Mouse (Mus musculus) erythroblast, embryonic 14.5 days (primary cell): Measurements from ENCODE around the gene B430306N03Rik. TPM values are rescaled to one million over a fixed set of nuclear protein-coding genes. Genes with fewer than 3 reads are reported as not detected.
"Not testable (repeated sequence)": the region's sequence is repeated elsewhere in the genome, so short reads cannot be mapped to it uniquely, and the experiment has no call there.

Experiments
- H3K27me3 ChIP-seq: 2 replicates; pipeline ENCODE4 v1.6.1; 2012; ENCODE audit warnings: inconsistent platforms; ENCODE audit not compliant: control insufficient read depth
- H3K36me3 ChIP-seq: 2 replicates; pipeline ENCODE4 v1.6.1; 2012; ENCODE audit warnings: mild to moderate bottlenecking, inconsistent platforms; ENCODE audit not compliant: control insufficient read depth
- H3K4me1 ChIP-seq: 2 replicates; pipeline ENCODE4 v1.6.1; 2012; ENCODE audit warnings: inconsistent platforms; ENCODE audit not compliant: control insufficient read depth
- H3K4me3 ChIP-seq: replicated peaks from 2 replicates; pipeline ENCODE3; 2012; ENCODE audit warnings: moderate library complexity, mild to moderate bottlenecking, inconsistent platforms
- H3K9me3 ChIP-seq: 2 replicates; pipeline ENCODE4 v1.6.1; 2012; ENCODE audit warnings: low read length, inconsistent platforms, mixed read lengths; ENCODE audit not compliant: control insufficient read depth
- GATA1 ChIP-seq: IDR thresholded peaks from 2 replicates; pipeline ENCODE4 v1.6.1; 2012; ENCODE audit warnings: low read length, inconsistent platforms, mixed read lengths
- TAL1 ChIP-seq: IDR thresholded peaks from 3 replicates; pipeline ENCODE4 v1.6.1; 2012; ENCODE audit warnings: low read length, inconsistent platforms, mixed read lengths
- polyA plus RNA-seq: library from polyadenylated mRNA; stranded (reverse); fragments of >175 nt; gene quantifications from 2 replicates; pipeline ENCODE4 v1.2.3, GENCODE M21; 2012

B430306N03Rik gene
- 0.02 TPM in 1 of 2 replicates, not detected in the other for polyA plus RNA-seq

DNA sequence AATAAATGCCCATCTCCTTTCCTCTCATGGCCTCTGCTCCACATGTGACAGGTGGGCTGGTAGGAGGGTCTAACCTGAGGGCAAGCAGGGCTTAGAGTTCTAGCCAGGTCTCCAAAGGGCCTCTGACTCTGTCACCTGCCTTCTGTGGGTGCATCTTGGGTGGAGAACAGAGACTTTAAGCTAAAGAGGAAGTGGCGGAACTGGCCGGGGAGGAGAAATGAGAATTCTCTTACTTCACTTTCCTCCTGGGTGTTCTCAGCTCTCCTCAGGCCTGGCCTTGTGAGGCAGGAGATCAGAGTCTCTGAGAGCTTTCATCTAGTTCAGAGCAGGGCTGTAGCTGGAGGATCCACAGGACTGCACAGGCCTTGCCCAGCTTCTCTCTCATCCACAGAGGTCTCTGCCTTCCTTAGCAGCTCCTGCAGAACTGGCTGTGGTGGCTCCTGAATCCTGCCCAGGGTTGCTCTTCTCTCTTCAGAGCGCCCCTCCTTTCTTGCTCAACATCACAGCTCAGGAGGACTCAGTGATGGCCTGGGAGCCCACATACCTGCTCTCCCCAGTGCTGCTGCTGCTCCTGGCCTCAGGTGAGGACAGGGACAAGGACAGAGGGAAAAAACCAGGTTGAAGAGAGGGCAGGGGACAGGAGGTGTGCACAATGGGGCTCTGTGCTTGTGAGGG, at the start of gene B430306N03Rik:
Gene B430306N03Rik (plus strand): TSS at position 237 of the 675 bp plus-strand sequence.
- not testable (repeated sequence) for H3K27me3 ChIP-seq, H3K4me3 ChIP-seq, H3K9me3 ChIP-seq, H3K4me1 ChIP-seq, H3K36me3 ChIP-seq

DNA sequence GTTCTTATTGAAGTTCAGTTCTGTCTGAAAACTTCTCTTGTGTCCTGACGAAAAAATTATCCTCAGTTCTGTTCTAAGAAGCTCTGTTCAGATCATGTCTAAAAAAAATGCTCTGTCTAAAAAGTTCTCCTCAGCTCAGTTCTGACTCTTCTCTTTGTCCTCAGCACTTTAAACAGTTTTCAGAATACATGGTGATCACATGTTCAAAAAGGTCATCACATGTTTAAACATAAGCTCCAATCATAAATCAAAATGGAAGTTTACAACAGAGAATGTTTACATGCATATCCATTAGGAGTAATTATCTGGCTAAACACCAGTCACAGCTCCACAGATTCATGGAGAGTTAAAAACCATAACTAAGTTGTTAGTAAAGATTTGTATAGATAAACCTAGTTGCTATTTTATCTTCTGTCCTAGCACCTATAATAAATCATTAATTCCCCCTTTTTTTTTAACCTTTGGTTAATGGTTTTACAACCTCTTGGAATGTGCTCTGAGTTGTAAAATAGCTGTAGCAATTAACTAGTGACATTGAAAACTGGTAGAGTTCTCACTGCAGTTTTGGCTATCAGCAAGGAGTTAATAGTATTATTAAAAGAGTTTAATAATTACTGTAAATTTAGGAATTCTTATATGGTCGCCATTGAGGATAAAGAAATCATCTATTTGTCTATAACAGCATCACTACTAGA, 49.2 kb upstream of the B430306N03Rik start:
- H3K9me3 ChIP-seq: no peaks in the 10 kb centered on the region
- TF ChIP-seq TAL1 (no peak), GATA1 (no peak)
- H3K27me3 ChIP-seq: no peaks in the 10 kb centered on the region
- peaks cover 16% of the 10 kb centered on the region for H3K36me3 ChIP-seq
- peaks cover 78% of the 10 kb centered on the region for H3K4me1 ChIP-seq
- no peak overlapping the region for H3K4me3 ChIP-seq

DNA sequence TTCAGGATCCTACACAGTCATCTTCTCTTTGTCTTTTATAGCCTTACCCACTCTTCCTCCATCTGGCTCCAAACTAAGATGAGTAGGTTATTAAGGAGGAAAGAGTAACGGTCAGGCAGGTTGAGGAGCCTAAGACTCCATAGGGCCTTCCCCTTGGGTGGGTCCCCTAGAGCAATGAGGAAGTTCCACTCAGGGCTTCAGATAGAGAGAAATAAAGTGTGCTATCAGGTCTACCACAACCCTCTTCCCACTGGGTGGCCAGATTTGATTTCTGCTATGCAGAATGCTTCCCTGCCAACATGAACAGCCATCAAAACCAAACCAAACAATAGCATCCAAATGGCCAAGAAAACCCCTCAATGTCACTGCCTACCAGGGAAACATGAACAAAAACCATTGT, 48.4 kb upstream of the B430306N03Rik start:
- Histone ChIP-seq H3K36me3 (peaks cover 16% of the 10 kb centered on the region), H3K4me3 (no peak overlapping the region), H3K27me3 (no peaks in the 10 kb centered on the region), H3K9me3 (no peaks in the 10 kb centered on the region; the same call in 1 of the 2 replicates), H3K4me1 (peaks cover 86% of the 10 kb centered on the region)
- TF ChIP-seq GATA1 (no peak), TAL1 (no peak)

DNA sequence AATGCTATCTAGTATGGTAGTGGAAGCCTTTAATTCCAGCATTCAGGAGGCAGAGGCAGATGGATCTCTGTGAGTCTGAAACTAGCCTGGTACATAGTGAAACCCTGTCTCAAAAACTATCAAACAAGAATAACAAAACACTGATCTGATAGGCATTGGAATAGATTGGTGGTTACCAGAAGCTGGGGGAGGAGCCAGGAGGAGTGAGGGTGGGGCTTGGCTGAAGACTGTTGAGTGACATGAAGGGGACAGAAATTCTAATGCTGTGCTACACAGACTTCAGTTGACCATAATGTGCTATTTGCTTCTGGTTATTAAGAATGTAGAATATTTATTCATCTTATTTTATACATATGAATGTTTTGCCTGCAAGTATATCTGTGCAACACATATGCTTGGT, 47.7 kb upstream of the B430306N03Rik start:
- no peaks in the 10 kb centered on the region for H3K27me3 ChIP-seq
- H3K4me3 ChIP-seq: no peak overlapping the region
- peaks cover 4% of the 10 kb centered on the region for H3K9me3 ChIP-seq
- no peak for TF ChIP-seq TAL1
- TF ChIP-seq GATA1: no peak
- H3K36me3 ChIP-seq: peaks cover 20% of the 10 kb centered on the region
- peaks cover 91% of the 10 kb centered on the region for H3K4me1 ChIP-seq

DNA sequence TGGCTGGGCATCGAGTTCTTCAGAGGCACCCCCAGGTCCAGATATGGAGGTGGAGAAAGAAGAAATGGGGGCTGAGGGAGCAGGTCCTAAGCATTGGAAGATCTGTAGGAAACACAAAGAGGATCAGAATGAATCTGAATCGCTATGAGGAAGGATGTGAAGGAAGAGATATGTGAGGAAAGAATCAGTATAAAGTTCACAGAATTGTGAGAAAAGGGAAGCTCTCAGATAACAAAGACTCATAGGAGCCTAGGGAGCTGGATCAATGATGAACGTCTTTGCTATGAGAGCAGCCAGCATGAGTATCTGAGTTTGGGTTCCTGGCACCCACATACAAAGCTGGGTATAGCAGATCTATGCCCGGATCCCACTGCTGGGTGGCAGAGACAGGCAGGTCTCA, 46.1 kb upstream of the B430306N03Rik start:
- peaks cover 5% of the 10 kb centered on the region for H3K9me3 ChIP-seq
- TF ChIP-seq TAL1: no peak
- TF ChIP-seq GATA1: no peak
- H3K36me3 ChIP-seq: peaks cover 16% of the 10 kb centered on the region
- peaks cover 95% of the 10 kb centered on the region for H3K4me1 ChIP-seq
- H3K27me3 ChIP-seq: no peaks in the 10 kb centered on the region
- peak overlapping the region; percentile 62 for H3K4me3 ChIP-seq

DNA sequence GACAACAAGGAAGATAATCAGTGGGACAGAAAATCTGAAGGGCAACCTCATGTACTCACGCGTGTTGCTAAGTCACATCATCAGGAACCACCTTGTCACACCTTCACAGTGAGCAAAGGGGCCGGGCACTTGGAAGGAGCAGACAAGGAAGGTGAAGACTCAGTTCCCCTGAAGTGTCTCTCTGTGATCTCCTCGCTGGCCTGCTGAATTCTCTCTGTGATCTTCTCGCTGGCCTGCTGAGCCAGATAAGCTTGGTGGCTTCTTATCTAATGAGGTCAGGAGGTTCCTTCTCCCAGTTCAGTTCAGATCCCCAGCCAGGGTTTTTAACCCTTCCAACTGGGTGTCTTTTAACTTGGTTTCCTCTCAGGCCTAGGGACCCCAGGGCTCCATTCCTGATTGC, 43.8 kb upstream of the B430306N03Rik start:
- peaks cover 5% of the 10 kb centered on the region for H3K9me3 ChIP-seq
- H3K36me3 ChIP-seq: peaks cover 16% of the 10 kb centered on the region
- H3K27me3 ChIP-seq: no peaks in the 10 kb centered on the region
- peaks cover 92% of the 10 kb centered on the region for H3K4me1 ChIP-seq
- H3K4me3 ChIP-seq: peak overlapping the region; percentile 62
- TF ChIP-seq TAL1 (peak; percentile 89), GATA1 (peak; percentile 98)

DNA sequence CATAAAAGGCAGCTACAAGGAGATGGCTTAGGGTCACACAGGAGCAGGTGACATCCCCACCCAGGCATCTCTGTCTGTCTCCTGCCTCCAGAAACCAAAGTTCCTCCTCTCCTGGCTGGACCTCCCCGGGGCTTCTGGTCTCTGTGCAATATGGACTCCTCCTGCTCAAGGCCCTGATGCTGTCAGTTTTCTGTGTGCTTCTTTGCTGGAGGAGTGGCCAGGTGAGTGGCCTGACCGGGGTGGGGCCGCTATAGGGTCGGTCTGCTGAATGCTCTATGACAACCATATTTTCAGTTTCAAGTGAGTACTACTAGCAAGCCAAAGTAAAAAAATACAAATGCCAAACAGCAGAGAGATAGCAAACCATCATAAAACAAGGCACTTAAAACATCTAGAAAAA, 43.3 kb upstream of the B430306N03Rik start:
- TF ChIP-seq TAL1 (no peak), GATA1 (no peak)
- H3K36me3 ChIP-seq: peaks cover 16% of the 10 kb centered on the region
- peaks cover 5% of the 10 kb centered on the region for H3K9me3 ChIP-seq
- H3K27me3 ChIP-seq: no peaks in the 10 kb centered on the region
- H3K4me1 ChIP-seq: peaks cover 88% of the 10 kb centered on the region
- peak overlapping the region; percentile 62 for H3K4me3 ChIP-seq

DNA sequence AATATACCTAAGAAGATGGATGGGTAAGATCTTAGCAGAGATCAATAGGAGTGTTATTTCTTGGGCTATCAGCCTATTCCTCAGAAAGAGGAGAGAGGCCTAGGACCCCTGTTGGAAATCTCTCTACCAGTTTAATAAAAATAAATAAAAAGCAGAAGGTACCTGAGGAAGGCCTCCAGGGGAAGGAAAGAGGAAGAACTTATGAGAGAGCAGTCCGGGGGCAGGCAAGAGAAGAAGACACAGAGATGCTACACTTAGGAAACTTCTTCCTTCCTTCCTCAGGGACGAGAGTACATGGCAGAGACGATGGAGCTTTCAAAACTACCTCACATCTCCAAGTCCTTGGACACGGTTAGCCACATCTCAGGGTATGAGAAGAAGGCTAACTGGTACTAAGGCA, 41.8 kb upstream of the B430306N03Rik start:
- Histone ChIP-seq H3K4me1 (peaks cover 76% of the 10 kb centered on the region), H3K9me3 (peaks cover 5% of the 10 kb centered on the region), H3K36me3 (peaks cover 15% of the 10 kb centered on the region), H3K27me3 (no peaks in the 10 kb centered on the region), H3K4me3 (no peak overlapping the region)
- TF ChIP-seq GATA1: no peak
- no peak for TF ChIP-seq TAL1

DNA sequence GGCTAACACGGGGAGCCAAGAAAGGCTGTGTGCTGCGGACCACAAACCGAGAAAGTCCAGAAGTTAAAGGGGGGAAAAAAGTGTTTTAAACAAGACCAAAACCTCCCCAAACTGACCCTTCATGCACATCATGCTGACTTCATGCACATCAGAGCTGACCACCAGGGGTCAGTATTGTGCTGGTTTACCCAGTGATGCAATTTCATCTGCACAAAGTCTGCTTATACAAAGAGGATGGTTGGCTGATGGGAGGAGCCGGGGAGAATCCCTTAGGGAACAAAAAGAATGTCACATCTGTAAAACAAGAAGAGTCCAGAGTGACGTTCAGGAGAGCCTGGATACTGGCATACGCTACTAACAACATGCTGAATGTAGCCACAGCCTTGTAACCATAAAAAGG, 41.1 kb upstream of the B430306N03Rik start:
- Histone ChIP-seq H3K36me3 (peaks cover 9% of the 10 kb centered on the region), H3K27me3 (no peaks in the 10 kb centered on the region), H3K9me3 (peaks cover 5% of the 10 kb centered on the region), H3K4me1 (peaks cover 72% of the 10 kb centered on the region), H3K4me3 (no peak overlapping the region)
- no peak for TF ChIP-seq TAL1
- TF ChIP-seq GATA1: no peak

DNA sequence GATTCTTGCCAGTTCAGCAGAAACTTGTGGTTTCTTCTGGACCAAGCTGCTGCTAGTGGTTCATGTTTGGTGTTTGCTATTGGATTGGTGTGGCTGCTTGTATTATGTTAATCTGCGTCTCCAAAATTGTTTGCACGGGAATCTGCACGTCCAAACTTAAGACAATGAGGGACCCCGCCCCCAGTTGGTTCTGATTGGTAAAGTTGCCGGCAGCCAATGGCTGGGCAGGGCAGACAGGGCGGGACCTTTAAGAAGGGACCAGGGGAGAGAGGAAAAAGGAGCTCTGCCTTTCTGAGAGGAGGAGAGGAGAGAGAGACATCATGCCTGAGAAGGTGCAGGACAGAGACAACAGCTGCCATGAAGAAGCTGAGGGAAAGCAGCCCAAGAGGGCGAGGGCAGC, 40.2 kb upstream of the B430306N03Rik start:
- no peak overlapping the region for H3K4me3 ChIP-seq
- peaks cover 68% of the 10 kb centered on the region for H3K4me1 ChIP-seq
- TF ChIP-seq GATA1 (no peak), TAL1 (no peak)
- H3K36me3 ChIP-seq: peaks cover 9% of the 10 kb centered on the region
- H3K27me3 ChIP-seq: no peaks in the 10 kb centered on the region
- peaks cover 5% of the 10 kb centered on the region for H3K9me3 ChIP-seq
